Mouse (Mus musculus): ENCODE measurements around the gene Dynlrb1. TPM values are rescaled to one million over a fixed set of nuclear protein-coding genes. Genes with fewer than 3 reads are reported as not detected.

Gene Dynlrb1
- polyA plus RNA-seq, 1 experiment = 836 TPM

- Histone ChIP-seq H3K4me3 (replicated peaks; ENCODE audit: insufficient read depth, low read depth, low read length) (no peak overlapping the region), H3K27me3 (ENCODE audit: control insufficient read depth, insufficient read depth, low read length) (no peaks in the 10 kb centered on the region), H3K27ac (ENCODE audit: insufficient read depth, low read length) (no peak overlapping the region), H3K4me1 (ENCODE audit: control insufficient read depth, insufficient read depth, low read length) (peaks cover 3% of the 10 kb centered on the region; the same call in 1 of the 2 replicates)
- DNase-seq = peak; percentile 10 to 33
- WGBS = 79% methylated on average over 10 of the region's 10 CpGs
- TF ChIP-seq POLR2A (IDR thresholded peaks at IDR 0.05; ENCODE audit: borderline replicate concordance, insufficient read depth, low read length) (no peak), CTCF (IDR thresholded peaks at IDR 0.05; ENCODE audit: borderline replicate concordance, insufficient read depth, low read depth, low read length) (no peak)
Observed at GRCm38 (mm10) chr2:155272396-155273170, 36.2 kb downstream of the Dynlrb1 start.

GRCm38 (mm10) chr2:155273603-155274002 lies 37.3 kb downstream of the Dynlrb1 start:
- H3K4me1 ChIP-seq (ENCODE audit: control insufficient read depth, insufficient read depth, low read length) = peaks cover 12% of the 10 kb centered on the region
- DNase-seq = peak in 1 of 2 experiments; percentile 3
- no peak for TF ChIP-seq CTCF (IDR thresholded peaks at IDR 0.05; ENCODE audit: borderline replicate concordance, insufficient read depth, low read depth, low read length)
- no peak for TF ChIP-seq POLR2A (IDR thresholded peaks at IDR 0.05; ENCODE audit: borderline replicate concordance, insufficient read depth, low read length)
- no peaks in the 10 kb centered on the region for H3K27me3 ChIP-seq (ENCODE audit: control insufficient read depth, insufficient read depth, low read length)
- 89% methylated on average over 8 of the region's 8 CpGs for WGBS
- no peak overlapping the region for H3K27ac ChIP-seq (ENCODE audit: insufficient read depth, low read length)
- no peak overlapping the region for H3K4me3 ChIP-seq (replicated peaks; ENCODE audit: insufficient read depth, low read depth, low read length)

GRCm38 (mm10) chr2:155276195-155276594 lies 39.9 kb downstream of the Dynlrb1 start, which contains the start of gene Map1lc3a:
Gene Map1lc3a (plus strand): TSS chr2:155276297.
- peak; percentile 98 to 99 for DNase-seq
- under 1% methylated on average over 46 of the region's 47 CpGs for WGBS
- TF ChIP-seq CTCF (IDR thresholded peaks at IDR 0.05; ENCODE audit: borderline replicate concordance, insufficient read depth, low read depth, low read length) (no peak), POLR2A (IDR thresholded peaks at IDR 0.05; ENCODE audit: borderline replicate concordance, insufficient read depth, low read length) (peak; percentile 67)
- H3K4me1 ChIP-seq (ENCODE audit: control insufficient read depth, insufficient read depth, low read length) = peaks cover 12% of the 10 kb centered on the region
- H3K27me3 ChIP-seq (ENCODE audit: control insufficient read depth, insufficient read depth, low read length) = no peaks in the 10 kb centered on the region
- peak within 1 kb of the TSS; percentile 80 for H3K4me3 ChIP-seq (replicated peaks; ENCODE audit: insufficient read depth, low read depth, low read length)
- peak within 1 kb of the TSS; percentile 88 for H3K27ac ChIP-seq (ENCODE audit: insufficient read depth, low read length)

- H3K27ac ChIP-seq (ENCODE audit: insufficient read depth, low read length) = peak overlapping the region; percentile 88
- H3K4me3 ChIP-seq (replicated peaks; ENCODE audit: insufficient read depth, low read depth, low read length) = peak overlapping the region; percentile 80
- WGBS = under 1% methylated on average over 46 of the region's 49 CpGs
- DNase-seq = peak; percentile 68 to 75
- no peak for TF ChIP-seq CTCF (IDR thresholded peaks at IDR 0.05; ENCODE audit: borderline replicate concordance, insufficient read depth, low read depth, low read length)
- peak; percentile 34; the same call in 1 of the 2 replicates for TF ChIP-seq POLR2A (IDR thresholded peaks at IDR 0.05; ENCODE audit: borderline replicate concordance, insufficient read depth, low read length)
- H3K4me1 ChIP-seq (ENCODE audit: control insufficient read depth, insufficient read depth, low read length) = peaks cover 12% of the 10 kb centered on the region
- H3K27me3 ChIP-seq (ENCODE audit: control insufficient read depth, insufficient read depth, low read length) = no peaks in the 10 kb centered on the region
Observed at GRCm38 (mm10) chr2:155276621-155277175, 40.4 kb downstream of the Dynlrb1 start.

- Histone ChIP-seq H3K27me3 (ENCODE audit: control insufficient read depth, insufficient read depth, low read length) (no peaks in the 10 kb centered on the region), H3K4me1 (ENCODE audit: control insufficient read depth, insufficient read depth, low read length) (peaks cover 12% of the 10 kb centered on the region), H3K4me3 (replicated peaks; ENCODE audit: insufficient read depth, low read depth, low read length) (peak overlapping the region; percentile 80), H3K27ac (ENCODE audit: insufficient read depth, low read length) (no peak overlapping the region)
- TF ChIP-seq POLR2A (IDR thresholded peaks at IDR 0.05; ENCODE audit: borderline replicate concordance, insufficient read depth, low read length) (no peak), CTCF (IDR thresholded peaks at IDR 0.05; ENCODE audit: borderline replicate concordance, insufficient read depth, low read depth, low read length) (no peak)
- 59% methylated on average over 2 of the region's 2 CpGs for WGBS
- DNase-seq = peak; percentile 29 to 30
Observed at GRCm38 (mm10) chr2:155277721-155278120, 41.4 kb downstream of the Dynlrb1 start.

- H3K4me1 ChIP-seq (ENCODE audit: control insufficient read depth, insufficient read depth, low read length) = peaks cover 12% of the 10 kb centered on the region
- peak; percentile 54 to 64 for DNase-seq
- H3K27me3 ChIP-seq (ENCODE audit: control insufficient read depth, insufficient read depth, low read length) = no peaks in the 10 kb centered on the region
- no peak overlapping the region for H3K4me3 ChIP-seq (replicated peaks; ENCODE audit: insufficient read depth, low read depth, low read length)
- 9% methylated on average over 7 of the region's 7 CpGs for WGBS
- no peak for TF ChIP-seq CTCF (IDR thresholded peaks at IDR 0.05; ENCODE audit: borderline replicate concordance, insufficient read depth, low read depth, low read length)
- no peak for TF ChIP-seq POLR2A (IDR thresholded peaks at IDR 0.05; ENCODE audit: borderline replicate concordance, insufficient read depth, low read length)
- peak overlapping the region; percentile 9; the same call in 1 of the 2 replicates for H3K27ac ChIP-seq (ENCODE audit: insufficient read depth, low read length)
Observed at GRCm38 (mm10) chr2:155278361-155278760, 42.0 kb downstream of the Dynlrb1 start.

GRCm38 (mm10) chr2:155279163-155279562 lies 42.8 kb downstream of the Dynlrb1 start:
- Histone ChIP-seq H3K4me3 (replicated peaks; ENCODE audit: insufficient read depth, low read depth, low read length) (no peak overlapping the region), H3K4me1 (ENCODE audit: control insufficient read depth, insufficient read depth, low read length) (peaks cover 15% of the 10 kb centered on the region), H3K27ac (ENCODE audit: insufficient read depth, low read length) (0 out of 2 replicates have a peak overlapping the region, but pooled peaks have one; percentile 9), H3K27me3 (ENCODE audit: control insufficient read depth, insufficient read depth, low read length) (no peaks in the 10 kb centered on the region)
- TF ChIP-seq POLR2A (IDR thresholded peaks at IDR 0.05; ENCODE audit: borderline replicate concordance, insufficient read depth, low read length) (no peak), CTCF (IDR thresholded peaks at IDR 0.05; ENCODE audit: borderline replicate concordance, insufficient read depth, low read depth, low read length) (no peak)
- WGBS = 87% methylated on average over 4 of the region's 4 CpGs
- DNase-seq = no peak

All from cerebellum, adult 2 months (tissue).